Mouse (Mus musculus): ENCODE measurements around the gene Gprin3.

The Gprin3 gene

DNA sequence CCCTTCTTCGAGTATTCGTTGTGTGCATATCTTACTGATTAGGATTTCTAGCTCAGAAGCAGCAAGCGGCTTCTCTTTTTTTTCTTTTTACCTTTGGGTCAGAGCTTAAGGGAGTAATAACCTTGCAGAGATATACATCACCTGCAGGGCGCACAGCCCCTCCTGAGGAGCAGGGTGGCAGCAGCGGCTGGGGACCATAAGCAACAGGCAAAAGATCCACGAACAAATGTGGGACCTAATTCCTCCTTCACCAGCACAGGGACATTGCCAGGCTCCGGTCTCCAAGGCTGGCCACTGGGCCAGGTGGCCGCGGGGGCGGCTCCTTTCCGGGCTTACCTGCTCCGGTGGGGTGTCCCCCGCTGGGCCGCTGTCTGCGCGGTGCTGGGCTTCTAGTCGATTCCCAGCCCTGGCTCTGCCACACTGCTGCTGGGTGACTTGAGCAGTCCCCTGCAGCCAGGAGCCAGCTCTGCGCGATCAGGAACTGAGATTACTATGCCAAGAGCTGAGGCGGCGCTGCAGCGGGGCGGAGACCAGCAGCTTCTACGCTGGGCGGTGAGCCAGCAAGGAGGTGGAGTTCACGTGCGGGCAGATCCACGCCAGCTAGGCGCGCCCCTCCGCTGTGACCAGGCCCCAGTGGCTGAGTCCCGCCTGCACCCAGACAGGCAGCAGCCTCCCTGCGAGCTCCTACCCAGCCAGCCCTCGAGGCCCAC, at the start of gene Gprin3:
Gene Gprin3, minus strand, starts transcription at position 471 of the 710 bp plus-strand sequence.
- DNase-seq, result peak; percentile 98

DNA sequence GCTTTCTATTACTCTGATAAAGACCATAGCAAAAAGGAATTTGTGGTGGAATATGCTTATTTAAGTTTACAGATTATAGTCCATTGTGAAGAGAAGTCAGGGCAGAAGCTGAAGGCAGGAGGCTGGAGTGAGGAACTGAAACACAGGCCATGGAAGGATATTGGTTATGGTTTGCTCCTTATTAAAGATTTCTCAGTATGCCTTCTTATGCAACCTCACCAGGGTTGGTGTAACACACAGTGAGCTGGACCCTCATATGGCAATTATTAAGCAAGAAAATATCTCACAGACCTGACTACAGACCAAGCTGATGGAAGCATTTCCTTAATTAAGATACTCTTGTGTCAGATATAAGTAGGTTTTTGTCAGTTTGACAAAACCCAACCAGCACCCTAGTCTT, 32.8 kb upstream of the Gprin3 start:
- DNase-seq, result no peak

DNA sequence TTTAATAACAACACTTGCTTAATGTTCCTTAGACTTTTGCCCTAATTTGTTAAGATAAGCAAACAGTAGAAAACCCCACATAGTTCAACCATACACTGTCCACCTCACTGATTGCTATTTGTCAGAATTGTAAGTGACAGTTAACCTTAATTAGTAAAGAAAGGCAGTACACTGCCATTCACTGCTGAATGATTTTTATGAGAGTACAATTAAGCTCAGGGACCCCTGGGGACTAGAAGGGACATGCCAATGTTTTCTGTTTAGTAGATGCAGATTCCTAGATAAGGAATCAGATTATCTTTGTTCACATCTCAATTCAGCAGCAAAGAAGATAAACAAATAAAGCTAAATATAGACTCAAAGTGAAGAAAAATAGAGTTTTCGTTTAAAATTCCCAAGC, 30.0 kb upstream of the Gprin3 start:
- no peak for DNase-seq

DNA sequence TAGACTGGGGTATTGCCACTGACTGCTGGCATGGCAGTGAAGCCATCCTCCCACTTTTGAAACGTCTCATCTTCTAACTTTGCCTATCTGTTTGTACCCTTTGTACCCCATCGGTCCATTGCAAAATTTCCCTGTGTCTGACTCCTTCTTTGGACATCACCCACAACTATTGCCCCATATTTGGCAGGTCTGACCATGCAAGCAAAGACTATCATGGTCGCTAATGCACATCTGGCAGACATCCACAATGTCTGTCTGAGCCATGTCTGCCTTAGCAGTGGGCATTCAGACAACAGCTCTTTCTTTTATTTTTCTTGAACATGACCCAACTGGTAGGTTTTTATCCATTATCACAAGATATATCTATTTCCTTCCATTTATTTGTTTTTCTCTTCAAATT, 25.3 kb upstream of the Gprin3 start:
- no peak for DNase-seq

DNA sequence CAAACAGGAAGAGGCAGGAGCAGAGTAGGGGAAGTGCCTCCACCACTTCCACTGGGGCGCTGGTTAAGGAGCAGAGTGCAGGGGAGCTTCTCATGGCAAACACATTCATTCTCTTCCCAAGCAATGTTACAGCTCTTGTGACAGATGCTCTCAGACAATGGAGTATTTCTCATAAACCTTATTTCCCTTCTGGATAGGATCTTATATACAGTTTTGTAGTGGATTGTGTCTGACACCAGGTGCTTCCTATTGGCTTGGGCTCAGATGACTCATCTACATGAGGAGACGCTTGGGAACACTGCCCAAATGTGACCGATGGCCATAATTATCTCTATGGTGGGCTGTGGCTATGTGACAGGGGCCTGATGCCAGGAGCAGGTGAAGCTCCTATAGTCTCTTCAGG, 19.0 kb upstream of the Gprin3 start:
- DNase-seq, result peak; percentile 56

DNA sequence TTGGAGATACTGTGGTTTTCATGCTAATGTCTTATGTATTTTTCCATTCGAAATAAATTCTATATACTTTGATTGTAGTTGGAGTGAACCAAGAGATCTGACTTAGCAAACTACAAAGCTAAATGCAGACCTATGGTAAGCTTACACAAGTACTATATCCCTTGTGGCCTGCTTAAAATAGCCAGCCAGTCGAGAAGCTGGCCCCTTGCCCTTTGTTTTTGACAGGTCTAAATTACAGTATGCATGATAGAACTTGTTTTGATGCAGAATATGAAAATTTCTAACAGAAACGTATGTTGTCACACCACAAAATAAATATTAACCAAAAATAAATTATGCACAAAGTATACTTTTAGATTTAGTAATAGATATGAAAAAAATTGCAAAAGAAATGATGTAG, 9.8 kb upstream of the Gprin3 start:
- DNase-seq, result no peak

DNA sequence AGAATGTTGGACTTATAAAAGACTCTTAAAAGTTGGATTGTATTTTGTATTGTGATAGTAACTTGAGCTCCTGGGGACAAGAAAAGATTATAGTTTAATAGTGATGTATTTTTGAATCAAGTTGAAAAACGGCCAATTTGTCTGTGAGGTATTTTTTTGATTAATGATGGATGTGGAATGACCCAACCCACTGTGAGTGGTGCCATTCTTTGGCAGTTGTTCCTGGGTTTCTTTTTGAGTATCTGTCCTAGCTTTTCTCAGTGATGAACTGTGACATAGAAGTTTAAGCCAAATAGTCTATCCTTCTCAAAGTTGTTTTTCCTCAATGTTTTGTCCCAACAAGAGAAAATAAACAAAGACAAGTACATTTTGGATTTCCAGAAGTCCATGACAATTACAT, 7.0 kb upstream of the Gprin3 start:
- no peak for DNase-seq

DNA sequence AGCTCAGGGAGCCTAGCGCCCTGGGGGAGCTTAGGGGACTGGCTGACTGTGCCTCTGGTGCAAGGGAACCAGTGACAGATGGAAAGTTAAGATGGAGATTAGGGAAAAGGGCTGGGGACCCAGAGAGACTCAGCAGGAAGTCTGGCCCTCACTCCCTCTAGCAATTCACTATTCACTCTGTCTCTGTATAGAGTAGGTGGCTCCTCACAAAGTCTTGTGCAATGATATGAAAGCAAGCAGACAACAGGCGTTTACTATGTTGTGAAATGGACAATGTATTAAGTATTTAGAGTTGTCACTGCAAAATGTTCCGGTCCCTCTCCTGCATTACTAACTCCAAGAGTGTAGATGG, 416 bp upstream of the Gprin3 start:
- no peak for DNase-seq

DNA sequence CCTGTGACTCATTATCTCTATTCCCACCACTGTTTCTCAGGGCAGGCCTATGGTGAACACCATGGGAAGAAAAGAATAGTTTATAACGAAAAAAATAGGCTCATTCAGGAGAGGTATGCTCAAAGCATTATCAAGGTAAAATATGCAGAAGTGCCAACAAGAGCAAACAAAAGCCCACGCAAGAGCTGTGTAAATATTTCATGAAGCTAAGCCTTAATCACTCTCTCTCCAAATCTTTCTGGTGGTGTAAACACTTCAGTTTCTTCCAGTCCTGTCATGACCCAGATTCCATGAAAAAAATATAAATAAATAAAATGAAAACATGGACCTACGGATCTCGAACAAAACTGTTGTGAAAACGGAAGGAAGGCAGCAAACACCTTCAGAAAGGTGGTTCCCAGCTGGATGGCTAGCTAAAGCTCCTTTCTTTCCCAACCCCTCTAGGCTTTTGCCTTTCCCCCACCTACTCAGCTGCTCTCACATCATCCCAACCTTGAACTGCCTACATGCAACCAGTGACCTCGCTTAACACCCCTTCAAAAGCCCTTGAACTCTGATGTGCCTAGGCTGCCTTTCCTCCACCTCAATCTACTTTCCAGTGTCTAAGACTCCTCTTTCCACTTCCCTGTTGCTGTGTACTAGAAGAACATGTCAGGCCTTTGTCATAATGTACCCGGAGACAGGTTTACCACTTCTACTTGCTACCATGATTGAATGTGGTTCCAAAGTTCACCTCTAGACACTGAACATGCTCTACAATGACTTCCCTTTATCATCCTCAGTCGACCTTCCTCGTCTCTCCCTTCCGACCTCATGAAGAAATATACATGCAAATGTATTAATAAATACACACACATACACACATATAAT, 988 bp downstream of the Gprin3 start:
- no peak for DNase-seq

DNA sequence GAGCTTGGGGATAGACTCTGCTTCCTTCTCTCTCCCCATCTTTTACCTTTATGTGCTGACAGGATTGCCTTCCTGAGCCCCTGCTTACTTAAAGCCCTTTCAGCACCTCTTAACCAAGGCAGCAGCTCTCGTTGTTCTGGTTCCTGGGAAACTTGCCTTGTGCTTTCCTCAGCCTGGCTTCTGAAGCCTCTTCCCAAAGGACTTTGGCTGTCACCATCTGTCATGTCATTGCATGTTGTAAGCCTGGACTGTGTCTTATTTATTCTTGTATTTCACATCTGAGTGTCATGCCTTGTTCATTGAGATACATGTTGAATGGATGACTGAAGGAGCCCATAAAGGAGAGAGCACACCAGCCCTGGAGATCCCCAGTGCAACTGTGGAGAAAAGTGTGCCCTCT, 2.3 kb downstream of the Gprin3 start:
- DNase-seq, result no peak

DNA sequence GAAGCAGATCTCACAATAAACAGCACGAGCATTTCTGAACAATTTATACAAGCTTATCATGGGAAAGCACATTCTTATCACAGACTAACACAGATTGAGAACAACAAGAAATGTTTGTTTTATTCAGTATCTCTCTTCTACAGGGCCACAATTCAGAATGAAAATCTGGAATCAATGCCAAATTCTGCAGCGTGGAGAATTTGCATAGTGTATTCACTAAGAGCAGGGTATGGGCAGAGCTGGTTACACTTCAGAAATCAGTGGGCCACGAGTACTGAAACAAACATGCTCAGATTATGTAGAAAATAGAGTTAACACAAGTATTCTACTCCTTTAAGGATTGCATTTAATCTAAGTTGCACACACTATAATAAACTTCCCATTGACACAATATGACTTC, 6.8 kb downstream of the Gprin3 start:
- DNase-seq, result no peak

DNA sequence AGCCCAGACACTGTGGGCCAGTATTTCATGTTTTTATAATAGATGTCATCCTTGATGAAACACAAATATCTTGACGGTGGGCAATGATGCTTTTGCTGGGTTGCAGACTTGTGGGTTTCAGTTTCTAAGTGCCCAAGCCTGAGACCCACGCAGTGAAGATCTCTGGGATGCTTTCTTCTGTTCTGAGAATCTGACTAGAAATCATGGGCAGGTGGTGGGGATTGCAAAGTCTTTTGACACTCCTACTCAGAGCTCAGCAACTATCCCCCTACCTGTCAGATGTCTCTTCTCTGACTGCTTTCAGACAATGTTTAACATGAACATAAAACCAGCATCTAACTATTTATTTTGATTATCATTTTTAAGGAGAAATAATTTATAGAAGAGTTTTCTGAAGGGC, 7.4 kb downstream of the Gprin3 start:
- DNase-seq, result no peak

DNA sequence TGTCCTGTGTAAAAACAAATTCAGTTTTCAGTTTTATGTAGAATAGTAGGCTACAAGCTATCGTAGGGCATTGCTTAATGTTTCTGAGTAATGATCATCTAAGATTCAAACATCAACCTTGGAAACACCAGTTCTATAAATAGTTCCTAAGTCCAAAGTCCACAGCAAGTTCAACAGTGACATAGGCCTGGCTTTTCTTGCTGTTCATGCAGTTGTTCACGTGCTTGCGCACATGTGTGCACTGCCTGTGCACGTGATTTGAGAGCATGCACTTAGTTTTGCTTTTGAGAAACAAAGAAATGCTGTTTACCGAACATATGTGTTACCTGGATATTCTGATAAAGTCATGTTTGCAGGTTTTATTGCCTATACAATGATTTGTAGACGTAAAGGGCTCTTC, 11.3 kb downstream of the Gprin3 start:
- no peak for DNase-seq

DNA sequence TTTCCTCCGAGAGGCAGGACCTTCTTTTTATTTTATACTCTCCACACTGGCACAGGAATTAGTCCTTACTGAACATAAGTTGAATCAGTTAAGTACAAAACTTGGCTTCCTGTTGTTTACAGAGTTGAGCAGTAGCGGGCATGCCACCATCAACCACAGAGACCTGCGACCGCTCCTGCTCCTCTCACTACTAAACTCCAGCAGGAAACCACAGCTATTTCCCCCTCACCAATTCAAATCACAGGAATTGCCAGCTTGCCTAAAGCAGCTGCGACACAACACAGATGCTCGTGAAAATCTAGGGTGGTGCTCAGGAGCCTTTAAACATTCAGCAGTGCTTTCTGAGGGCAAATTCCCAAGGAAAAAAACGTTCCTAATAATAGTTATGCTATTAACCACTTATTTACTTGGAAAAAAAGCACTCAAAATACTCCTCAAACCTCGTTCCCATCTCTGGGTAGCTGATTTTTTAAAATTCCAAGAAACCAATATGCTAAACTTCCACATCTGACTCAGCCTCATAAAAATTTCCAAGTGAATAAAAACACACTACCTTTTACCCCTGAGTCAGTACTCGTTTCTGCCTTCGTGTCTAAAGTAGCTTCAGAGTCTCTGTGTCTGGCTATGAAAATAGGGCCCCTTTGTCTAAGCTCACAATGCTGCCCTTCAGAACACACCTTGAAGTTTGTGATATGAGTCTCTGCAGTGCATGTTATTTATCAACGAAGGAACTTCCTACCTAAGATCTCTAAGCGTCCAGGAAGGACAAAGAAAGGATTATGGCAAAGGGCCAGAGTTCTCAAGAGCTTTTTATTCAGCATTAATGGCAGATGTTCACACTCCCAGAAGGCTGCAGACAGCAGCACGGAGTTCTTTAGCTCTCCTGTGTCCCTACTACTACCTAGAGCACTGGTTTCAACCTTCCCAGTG, 13.4 kb downstream of the Gprin3 start:
- no peak for DNase-seq

DNA sequence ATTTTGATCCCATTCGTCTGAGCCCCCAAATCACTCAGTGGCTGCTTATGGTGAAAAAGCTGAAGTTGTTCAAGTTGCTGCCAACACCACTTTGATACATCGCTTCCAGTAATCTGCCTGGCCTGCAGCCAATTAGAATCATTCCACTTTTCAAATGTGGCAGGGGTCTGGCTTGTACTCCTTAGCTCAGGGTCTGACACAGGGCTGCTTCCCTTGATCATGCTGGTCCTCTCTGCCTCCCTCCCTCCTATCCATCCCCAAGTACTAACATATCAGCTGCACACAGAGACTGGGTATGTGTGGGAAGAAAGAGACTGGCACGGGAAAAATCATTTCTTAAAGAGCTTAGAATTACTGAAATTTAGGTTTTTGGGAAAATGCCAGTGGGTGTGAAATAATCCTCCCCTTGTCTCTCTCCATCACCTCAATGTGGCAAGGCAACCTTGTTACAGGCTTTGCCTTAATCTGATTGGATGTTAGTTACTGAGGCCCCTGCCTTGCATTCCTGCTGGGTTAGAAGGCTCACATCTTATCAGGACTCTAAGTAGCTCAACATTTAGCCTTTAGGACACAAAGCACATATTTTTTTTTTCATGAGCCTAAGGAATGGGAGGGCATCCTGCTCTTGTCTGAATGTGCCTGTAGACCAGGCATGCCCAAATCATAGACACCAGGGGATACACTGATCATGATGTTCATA, 16.9 kb downstream of the Gprin3 start:
- DNase-seq, result no peak

DNA sequence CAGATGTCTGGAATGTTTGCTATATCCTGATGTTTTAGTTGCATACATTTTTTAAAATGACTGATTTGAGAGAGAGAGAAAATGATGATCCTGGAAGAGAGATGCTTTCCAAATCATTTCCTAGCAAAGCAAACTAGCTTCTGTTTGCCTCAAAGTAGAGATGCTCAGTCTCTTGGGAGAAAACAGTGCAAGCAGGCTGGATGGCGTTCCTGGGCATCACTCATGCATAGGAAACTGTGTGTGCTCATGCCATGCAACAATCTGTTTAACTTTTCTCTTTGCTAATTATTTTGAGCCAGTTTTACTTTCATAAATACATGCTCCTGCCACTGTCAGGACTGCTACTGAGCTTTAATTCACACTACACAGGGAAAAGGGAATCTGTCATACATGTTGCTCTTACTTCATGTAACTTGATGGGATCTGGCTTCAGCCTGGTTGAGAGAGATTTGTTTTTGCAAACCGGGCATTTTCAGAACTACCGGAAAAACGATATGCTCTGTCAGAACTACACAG, 18.6 kb downstream of the Gprin3 start:
- no peak for DNase-seq

DNA sequence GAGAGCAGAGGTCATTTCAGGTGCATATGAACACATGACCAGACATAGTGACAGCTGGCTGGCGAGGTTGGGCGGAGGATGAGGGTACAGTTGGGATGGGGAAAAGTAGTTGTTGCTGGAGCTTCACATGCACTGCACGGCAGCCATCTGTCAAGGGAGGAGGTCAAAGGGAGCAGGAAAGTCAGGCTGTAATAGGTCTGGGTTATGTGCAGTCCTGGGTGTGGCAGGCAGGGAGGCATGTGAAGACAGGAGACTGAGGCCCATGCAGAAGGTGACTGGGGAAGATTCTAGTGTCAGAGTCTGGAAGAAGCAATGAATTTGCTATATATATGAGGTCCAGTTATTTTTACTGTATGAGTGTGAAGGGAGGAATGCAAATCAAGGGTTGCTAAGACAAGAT, 35.9 kb downstream of the Gprin3 start:
- no peak for DNase-seq

DNA sequence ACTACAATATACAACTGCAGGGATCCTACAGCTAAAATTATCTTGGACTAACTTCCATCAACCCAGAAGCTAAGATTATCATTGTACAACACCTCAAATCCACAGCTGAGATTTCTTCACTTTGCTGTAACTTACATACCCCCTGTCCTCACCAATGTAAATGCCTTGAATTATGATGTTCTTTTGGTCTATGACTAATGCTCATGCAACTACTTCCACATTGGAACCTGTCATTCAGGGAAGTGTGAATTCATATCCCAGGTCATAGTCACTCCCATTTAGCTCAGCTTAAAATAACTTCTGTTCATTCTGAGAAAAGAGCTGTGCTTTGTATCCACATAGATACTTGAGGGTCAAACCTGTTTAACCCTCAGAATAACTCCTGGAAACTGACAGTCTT, 60.8 kb downstream of the Gprin3 start:
- no peak for DNase-seq

DNA sequence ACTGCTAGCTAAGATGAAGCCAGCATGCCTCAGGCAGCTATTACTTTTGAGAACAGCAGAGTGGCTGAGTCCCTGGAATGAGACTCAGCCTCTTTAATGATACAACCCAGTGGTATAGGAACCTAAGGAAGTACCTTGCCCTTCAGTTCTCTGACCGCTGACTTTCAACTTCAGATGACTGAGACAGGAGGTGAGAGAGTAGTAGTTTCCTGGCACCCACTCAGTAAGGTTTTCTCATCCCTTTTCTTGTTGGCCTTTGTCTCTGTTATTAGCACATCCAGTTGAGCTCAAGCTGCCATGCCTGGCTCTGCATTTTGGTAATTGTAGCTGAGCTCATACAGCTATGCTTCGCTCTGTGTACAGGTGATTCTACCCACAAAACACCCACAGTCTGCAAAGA, 62.8 kb downstream of the Gprin3 start:
- DNase-seq, result no peak

DNA sequence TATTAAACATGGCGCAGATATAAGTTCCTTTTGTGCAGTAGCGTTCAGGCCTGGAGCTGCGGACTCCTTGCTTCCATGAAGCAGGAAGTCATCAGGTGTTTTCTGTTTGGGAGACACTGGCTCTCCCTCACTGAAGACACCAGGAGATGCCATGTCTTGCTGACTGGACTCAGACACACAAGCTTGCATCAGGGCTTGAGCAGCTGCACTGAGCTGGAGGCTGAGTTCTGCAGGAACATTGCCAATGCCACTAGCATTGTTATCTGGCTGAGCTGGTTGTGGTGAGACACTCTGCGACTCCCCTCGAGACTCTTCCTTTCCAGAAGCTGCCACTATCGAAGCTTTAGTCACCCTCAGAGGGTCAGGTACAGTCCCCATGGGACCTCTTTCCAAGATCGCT, 71.2 kb downstream of the Gprin3 start:
- no peak for DNase-seq

DNA sequence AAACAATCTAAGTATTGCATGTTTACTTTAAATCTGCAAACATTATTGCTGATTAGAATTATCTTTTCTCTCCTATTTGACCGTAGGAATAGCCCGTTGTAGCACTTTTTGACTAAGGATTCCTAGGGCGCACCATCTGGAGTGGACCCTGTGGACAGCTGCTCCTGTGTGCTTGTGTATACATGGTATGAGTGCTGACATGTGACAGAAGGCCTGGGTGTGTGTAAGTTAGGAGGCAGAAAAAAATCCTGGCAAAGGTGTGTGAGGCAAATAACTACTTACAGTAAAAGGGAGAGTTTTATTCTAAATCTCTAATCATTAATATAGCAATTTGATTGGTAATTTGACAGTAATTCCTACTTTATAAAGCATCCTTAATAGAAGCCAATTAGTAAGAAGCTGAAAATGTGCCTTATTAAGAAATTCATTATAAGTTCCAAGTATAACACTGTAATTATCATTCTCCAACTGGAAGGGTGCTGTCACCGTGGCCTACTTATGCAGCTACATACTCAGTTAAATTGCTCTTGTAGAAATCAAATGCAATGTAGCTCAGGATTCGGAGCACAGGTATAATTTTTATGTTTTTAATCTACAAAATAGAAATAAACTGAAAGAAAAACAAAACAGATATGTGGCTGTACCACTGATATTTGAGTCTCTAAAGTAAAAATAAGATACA, 74.8 kb downstream of the Gprin3 start:
- peak; percentile 79 for DNase-seq

DNA sequence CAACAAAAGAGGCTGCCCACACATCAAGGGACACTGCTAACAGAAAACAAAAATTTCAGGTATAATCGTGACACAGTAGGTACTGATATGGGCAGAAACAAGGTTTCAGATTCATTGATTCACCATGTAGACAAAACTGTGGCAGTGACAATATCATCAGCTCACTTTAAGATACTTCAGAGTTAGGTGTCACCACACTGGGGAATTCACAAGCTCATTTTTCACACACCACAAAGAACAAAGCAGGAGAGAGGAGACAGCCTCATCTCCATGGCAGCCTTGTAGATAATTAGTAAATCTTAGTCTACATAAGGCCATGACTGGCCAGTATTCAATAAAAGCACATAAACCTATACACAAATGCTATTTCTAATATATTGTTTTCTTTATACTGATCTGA, 77.4 kb downstream of the Gprin3 start:
- no peak for DNase-seq
